Mouse (Mus musculus): ENCODE measurements around the gene Ckap2. TPM values are rescaled to one million over a fixed set of nuclear protein-coding genes. Genes with fewer than 3 reads are reported as not detected.
"Not testable (repeated sequence)": the region's sequence is repeated elsewhere in the genome, so short reads cannot be mapped to it uniquely, and the experiment has no call there.

Ckap2 gene
- total and polyA plus RNA-seq, 3 experiments: 25.5 to 33.6 TPM; not detected in 1

DNA sequence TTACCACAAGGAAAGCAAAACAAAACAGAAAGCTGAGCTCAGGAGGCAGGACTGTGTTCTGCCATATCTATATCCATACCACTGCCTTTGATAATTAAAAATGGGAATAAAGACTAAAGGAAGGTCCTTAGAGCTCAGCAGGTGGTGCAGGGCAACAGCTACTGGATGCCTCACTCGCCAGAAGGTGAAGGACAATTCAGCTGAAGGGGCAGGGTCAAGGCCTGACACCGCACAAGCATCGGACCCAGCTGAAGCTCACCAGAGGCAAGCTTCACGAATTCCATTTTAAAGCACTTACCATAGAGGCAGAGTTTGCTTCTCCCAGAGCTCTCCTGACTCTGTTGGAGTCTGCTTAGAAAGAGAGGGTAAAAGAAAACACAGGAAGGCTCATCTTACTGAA is 43.0 kb downstream of the Ckap2 start:
- H3K36me3 ChIP-seq (ENCODE audit: control insufficient read depth in 1 of 2, insufficient read depth in 2 of 2, low read length in 2 of 2): no peaks in the 10 kb centered on the region
- H3K27ac ChIP-seq (ENCODE audit: control insufficient read depth, low read depth, low read length): no peak overlapping the region
- no peak overlapping the region for H3K9ac ChIP-seq (ENCODE audit: control insufficient read depth, low read depth, low read length, poor library complexity, severe bottlenecking)

GRCm38 (mm10) chr8:22141836-22142385 is 43.7 kb downstream of the Ckap2 start:
- Histone ChIP-seq H3K4me1 (ENCODE audit: control insufficient read depth in 1 of 2, insufficient read depth in 2 of 2, low read length in 2 of 2) (no peaks in the 10 kb centered on the region), H3K27me3 (ENCODE audit: control insufficient read depth in 1 of 2, insufficient read depth in 2 of 2, low read length in 2 of 2) (no peaks in the 10 kb centered on the region), H3K36me3 (ENCODE audit: control insufficient read depth in 1 of 2, insufficient read depth in 2 of 2, low read length in 2 of 2) (no peaks in the 10 kb centered on the region), H3K4me3 (ENCODE audit: control insufficient read depth in 1 of 2, insufficient read depth in 1 of 2, low read depth in 2 of 2, low read length in 2 of 2) (no peak overlapping the region), H3K9me3 (replicated peaks; ENCODE audit: insufficient read depth, low read length) (no peaks in the 10 kb centered on the region), H3K9ac (ENCODE audit: control insufficient read depth, low read depth, low read length, poor library complexity, severe bottlenecking) (no peak overlapping the region), H3K27ac (ENCODE audit: control insufficient read depth, low read depth, low read length) (no peak overlapping the region), H3K79me2 (ENCODE audit: control insufficient read depth, insufficient read depth, low read length, poor library complexity) (no peaks in the 10 kb centered on the region)
- DNase-seq (ENCODE audit: low read depth, low spot score): no peak
- TF ChIP-seq JUND (IDR thresholded peaks at IDR 0.05; ENCODE audit: low read depth, low read length) (no peak), ZKSCAN1 (IDR thresholded peaks at IDR 0.05; ENCODE audit: low read depth, low read length) (no peak), TCF12 (IDR thresholded peaks at IDR 0.05; ENCODE audit: low read depth, low read length) (no peak), TAL1 (IDR thresholded peaks at IDR 0.05; ENCODE audit: low read length) (no peak), MYB (IDR thresholded peaks at IDR 0.05; ENCODE audit: low read depth, low read length) (no peak), EP300 (IDR thresholded peaks at IDR 0.05; ENCODE audit: low read depth in 1 of 2, low read length in 2 of 2) (no peak), MYC (IDR thresholded peaks at IDR 0.05; ENCODE audit: low read depth, low read length) (no peak), E2F4 (IDR thresholded peaks at IDR 0.05; ENCODE audit: borderline replicate concordance, low read depth, low read length) (no peak), CTCF (IDR thresholded peaks at IDR 0.05 in 2 of 3, conservative IDR thresholded peaks at IDR 0.05 in 1 of 3; ENCODE audit: control insufficient read depth in 1 of 3, insufficient read depth in 1 of 3, low read depth in 2 of 3, low read length in 3 of 3, poor library complexity in 1 of 3, severe bottlenecking in 1 of 3) (no peak), NRF1 (IDR thresholded peaks at IDR 0.05; ENCODE audit: insufficient read depth, low read depth, low read length, poor library complexity, severe bottlenecking) (no peak), BHLHE40 (IDR thresholded peaks at IDR 0.05; ENCODE audit: borderline replicate concordance, low read depth, low read length) (no peak), SIN3A (IDR thresholded peaks at IDR 0.05; ENCODE audit: low read length) (no peak), MXI1 (IDR thresholded peaks at IDR 0.05; ENCODE audit: low read depth, low read length) (no peak), ZNF384 (IDR thresholded peaks at IDR 0.05; ENCODE audit: low read depth, low read length) (no peak), TBP (IDR thresholded peaks at IDR 0.05; ENCODE audit: low read depth, low read length) (no peak), USF2 (IDR thresholded peaks at IDR 0.05; ENCODE audit: borderline replicate concordance in 1 of 2, insufficient read depth in 1 of 2, low read depth in 1 of 2, low read length in 2 of 2) (no peak), USF1 (IDR thresholded peaks at IDR 0.05; ENCODE audit: low read depth, low read length) (no peak), MAZ (IDR thresholded peaks at IDR 0.05; ENCODE audit: low read depth, low read length) (no peak)

More for the DNA sequence above, 43.0 kb downstream of the Ckap2 start:
- Histone ChIP-seq H3K9me3 (replicated peaks; ENCODE audit: insufficient read depth, low read length) (no peaks in the 10 kb centered on the region), H3K79me2 (ENCODE audit: control insufficient read depth, insufficient read depth, low read length, poor library complexity) (no peaks in the 10 kb centered on the region), H3K4me3 (ENCODE audit: control insufficient read depth in 1 of 2, insufficient read depth in 1 of 2, low read depth in 2 of 2, low read length in 2 of 2) (no peak overlapping the region), H3K4me1 (ENCODE audit: control insufficient read depth in 1 of 2, insufficient read depth in 2 of 2, low read length in 2 of 2) (no peaks in the 10 kb centered on the region), H3K27me3 (ENCODE audit: control insufficient read depth in 1 of 2, insufficient read depth in 2 of 2, low read length in 2 of 2) (no peaks in the 10 kb centered on the region)
- no peak for DNase-seq (ENCODE audit: low read depth, low spot score)
- TF ChIP-seq ZMIZ1 (IDR thresholded peaks at IDR 0.05; ENCODE audit: low read depth, low read length) (no peak), MYC (IDR thresholded peaks at IDR 0.05; ENCODE audit: low read depth, low read length) (no peak), JUND (IDR thresholded peaks at IDR 0.05; ENCODE audit: low read depth, low read length) (no peak), ZKSCAN1 (IDR thresholded peaks at IDR 0.05; ENCODE audit: low read depth, low read length) (no peak), CTCF (IDR thresholded peaks at IDR 0.05 in 2 of 3, conservative IDR thresholded peaks at IDR 0.05 in 1 of 3; ENCODE audit: control insufficient read depth in 1 of 3, insufficient read depth in 1 of 3, low read depth in 2 of 3, low read length in 3 of 3, poor library complexity in 1 of 3, severe bottlenecking in 1 of 3) (no peak), MAX (IDR thresholded peaks at IDR 0.05; ENCODE audit: low read length) (no peak), CHD1 (IDR thresholded peaks at IDR 0.05; ENCODE audit: low read depth, low read length) (no peak), SMC3 (IDR thresholded peaks at IDR 0.05; ENCODE audit: low read depth, low read length) (no peak), EP300 (IDR thresholded peaks at IDR 0.05; ENCODE audit: low read depth in 1 of 2, low read length in 2 of 2) (no peak)

DNA sequence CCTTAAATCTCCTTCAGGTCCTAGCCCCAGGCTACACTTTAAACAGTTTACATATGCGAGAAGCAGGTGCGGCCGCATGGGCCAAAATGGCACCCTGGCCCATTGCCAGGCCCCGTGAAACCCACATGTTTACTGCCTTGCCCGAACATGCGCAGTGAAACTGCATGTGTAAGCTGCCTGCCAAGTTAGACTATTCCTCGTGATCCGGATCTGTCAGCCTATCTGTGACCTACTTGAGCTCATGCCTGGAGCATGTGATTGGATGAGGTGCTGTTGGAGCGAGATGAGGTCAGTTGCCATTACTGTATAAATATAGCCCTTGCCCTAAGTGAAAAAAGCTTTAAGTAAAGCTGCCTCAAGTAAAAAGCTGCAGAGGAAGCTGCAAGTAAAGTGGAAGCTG is 49.2 kb downstream of the Ckap2 start:
- H3K36me3 ChIP-seq (ENCODE audit: control insufficient read depth in 1 of 2, insufficient read depth in 2 of 2, low read length in 2 of 2); H3K4me3 ChIP-seq (ENCODE audit: control insufficient read depth in 1 of 2, insufficient read depth in 1 of 2, low read depth in 2 of 2, low read length in 2 of 2); H3K27me3 ChIP-seq (ENCODE audit: control insufficient read depth in 1 of 2, insufficient read depth in 2 of 2, low read length in 2 of 2); H3K79me2 ChIP-seq (ENCODE audit: control insufficient read depth, insufficient read depth, low read length, poor library complexity); H3K9ac ChIP-seq (ENCODE audit: control insufficient read depth, low read depth, low read length, poor library complexity, severe bottlenecking); H3K27ac ChIP-seq (ENCODE audit: control insufficient read depth, low read depth, low read length); DNase-seq (ENCODE audit: low read depth, low spot score); H3K9me3 ChIP-seq (replicated peaks; ENCODE audit: insufficient read depth, low read length); H3K4me1 ChIP-seq (ENCODE audit: control insufficient read depth in 1 of 2, insufficient read depth in 2 of 2, low read length in 2 of 2): not testable (repeated sequence)

Measured in MEL (cell line).